Mouse (Mus musculus) forebrain, postnatal 0 days (tissue): ENCODE results near the gene Olfr572. TPM values are rescaled to one million over a fixed set of nuclear protein-coding genes. Genes with fewer than 3 reads are reported as not detected.

ENCODE experiments used
- ATAC-seq: fragments of 200-750 bp; cut with Nextera tagmentation; 2 replicates; pipeline ENCODE4 v1.8.0; 2017; ENCODE audit warnings: mild to moderate bottlenecking, moderate library complexity
- DNase-seq: peaks from one replicate; pipeline ENCODE4 v3.0.0-alpha.2; 2015
- H3K27ac ChIP-seq: fragments of 300-500 bp; sonication (generic); 2 replicates; pipeline ENCODE4 v1.5.1; 2014; ENCODE audit warnings: low read depth, mild to moderate bottlenecking, antibody characterized with exemption, low read length, moderate library complexity, mixed read lengths
- H3K27me3 ChIP-seq: fragments of 300-500 bp; sonication (generic); 2 replicates; pipeline ENCODE4 v1.6.1; 2014; ENCODE audit warnings: mild to moderate bottlenecking, low read length, mixed read lengths; ENCODE audit not compliant: insufficient read depth
- H3K36me3 ChIP-seq: fragments of 300-500 bp; sonication (generic); 2 replicates; pipeline ENCODE4 v1.6.1; 2014; ENCODE audit warnings: mild to moderate bottlenecking, moderate library complexity; ENCODE audit not compliant: insufficient read depth
- H3K4me1 ChIP-seq: fragments of 300-500 bp; sonication (generic); 2 replicates; pipeline ENCODE4 v1.6.1; 2014; ENCODE audit warnings: antibody characterized with exemption; ENCODE audit not compliant: insufficient read depth
- H3K4me2 ChIP-seq: fragments of 300-500 bp; sonication (generic); 2 replicates; pipeline ENCODE4 v1.6.1; 2014; ENCODE audit warnings: low read depth, mild to moderate bottlenecking, moderate library complexity
- H3K4me3 ChIP-seq: fragments of 300-500 bp; sonication (generic); 2 replicates; pipeline ENCODE4 v1.5.1; 2014; ENCODE audit warnings: low read depth, low read length, mixed read lengths
- H3K9ac ChIP-seq: fragments of 300-500 bp; sonication (generic); 2 replicates; pipeline ENCODE4 v1.6.1; 2014; ENCODE audit warnings: mild to moderate bottlenecking
- H3K9me3 ChIP-seq: fragments of 300-500 bp; sonication (generic); 2 replicates; pipeline ENCODE4 v1.6.1; 2016; ENCODE audit warnings: low read length
- CTCF ChIP-seq: sonication (generic); IDR thresholded peaks from 2 replicates; pipeline ENCODE4 v1.5.1; 2016; ENCODE audit warnings: antibody characterized with exemption, control low read depth, low read depth
- WGBS: fragments of 180-500 bp; shearing (Covaris S2); extraction: QIAGEN DNeasy Blood & Tissue Kit; methylation state at CpG from one replicate; pipeline ENCODE4 v1.1.7; 2014; 5-methylcytosine and 5-hydroxymethylcytosine counted together
- polyA plus RNA-seq: library from polyadenylated mRNA; unstranded; fragments of >200 nt; fragmentation: Nextera tagmentation; extraction: Ambion mirVana; gene quantifications from 2 replicates; pipeline ENCODE4 v1.2.1, GENCODE M21; 2015
- total RNA-seq: library from RNA; depleted of rRNA; stranded (reverse); fragments of >200 nt; gene quantifications from 2 replicates; pipeline ENCODE4 v1.2.3, GENCODE M21; 2014; rRNA removed

Gene Olfr572
- total and polyA plus RNA-seq, 2 experiments from 2014 or later: not detected

DNA sequence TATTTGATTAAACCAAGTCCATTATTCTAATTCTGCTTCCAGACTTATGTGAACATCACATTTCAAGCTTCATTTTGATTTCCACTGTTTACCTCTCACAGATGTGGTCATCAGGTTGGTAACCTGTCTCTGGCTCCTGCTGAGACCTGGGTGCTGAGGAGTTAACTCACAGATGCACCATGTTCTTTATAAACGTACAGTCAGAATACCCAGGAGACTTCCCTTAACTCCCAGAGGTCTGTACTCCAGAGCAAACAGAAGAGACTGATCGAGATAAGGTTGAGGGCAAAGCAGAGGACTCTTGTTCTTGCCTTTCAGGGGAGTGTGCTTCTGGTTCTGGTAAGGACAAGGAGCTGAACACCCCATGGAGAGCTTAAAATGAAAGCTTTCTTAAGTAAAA, 38.2 kb downstream of the Olfr572 start, which contains the start of gene Olfr576:
Gene Olfr576 (plus strand): TSS at position 301 of the 400 bp plus-strand sequence.
- H3K4me3 ChIP-seq: no peak within 1 kb of the TSS
- H3K9ac ChIP-seq: no peak within 1 kb of the TSS
- WGBS: 58% methylated on average over 2 of the region's 2 CpGs
- no peaks in the 10 kb centered on the region for H3K27me3 ChIP-seq
- no peak within 1 kb of the TSS for H3K4me2 ChIP-seq
- H3K9me3 ChIP-seq: no peaks in the 10 kb centered on the region
- no peaks in the 10 kb centered on the region for H3K4me1 ChIP-seq
- no peak within 1 kb of the TSS for H3K27ac ChIP-seq
- no peaks in the 10 kb centered on the region for H3K36me3 ChIP-seq
- TF ChIP-seq CTCF: no peak
- no peak for ATAC-seq
- DNase-seq: no peak

DNA sequence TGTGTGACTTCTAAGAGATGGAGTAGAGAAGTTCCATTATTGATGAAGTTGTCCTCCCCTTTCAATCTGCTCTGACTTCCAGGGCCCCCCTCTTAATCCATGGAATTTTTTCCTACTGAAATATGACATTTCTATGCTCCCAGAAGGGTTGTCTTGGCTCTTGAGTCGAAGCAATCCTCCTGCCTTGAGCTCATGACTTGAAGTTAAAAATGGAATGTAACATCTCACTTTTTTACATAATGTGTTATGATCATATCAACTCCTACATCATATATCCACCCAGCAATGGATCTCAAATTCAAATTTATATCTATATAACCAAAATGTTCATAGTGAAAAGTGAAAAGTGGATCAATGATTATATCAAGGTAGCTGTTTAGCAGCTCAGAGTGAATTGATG, 50.2 kb downstream of the Olfr572 start:
- 42% methylated on average over 1 of the region's 1 CpGs for WGBS
- no peaks in the 10 kb centered on the region for H3K36me3 ChIP-seq
- no peaks in the 10 kb centered on the region for H3K27me3 ChIP-seq
- no peak overlapping the region for H3K9ac ChIP-seq
- DNase-seq (no peak), ATAC-seq (no peak)
- no peak overlapping the region for H3K27ac ChIP-seq
- H3K4me3 ChIP-seq: no peak overlapping the region
- H3K9me3 ChIP-seq: no peaks in the 10 kb centered on the region
- H3K4me2 ChIP-seq: no peak overlapping the region
- no peaks in the 10 kb centered on the region for H3K4me1 ChIP-seq
- TF ChIP-seq CTCF: no peak

GRCm38 (mm10) chr7:102975843-102976242, 51.6 kb downstream of the Olfr572 start, which contains the start of gene Olfr577:
Gene Olfr577, minus strand, starts transcription at chr7:102975943.
- no peaks in the 10 kb centered on the region for H3K9me3 ChIP-seq
- no peak for DNase-seq
- H3K27ac ChIP-seq: no peak within 1 kb of the TSS
- no peaks in the 10 kb centered on the region for H3K27me3 ChIP-seq
- no peak within 1 kb of the TSS for H3K4me3 ChIP-seq
- no peaks in the 10 kb centered on the region for H3K4me1 ChIP-seq
- no peak within 1 kb of the TSS for H3K4me2 ChIP-seq
- no peak for TF ChIP-seq CTCF
- no peak for ATAC-seq
- no peaks in the 10 kb centered on the region for H3K36me3 ChIP-seq
- no peak within 1 kb of the TSS for H3K9ac ChIP-seq
- WGBS: 84% methylated on average over 2 of the region's 2 CpGs

Other genes with a start within 250 kb of the Olfr572 start
- 4.2 and 6.8 TPM in 2 replicates for gene Trim68, start 237.1 kb upstream of the Olfr572 start, total RNA-seq
- 2.2 and 4.0 TPM in 2 replicates for gene Trim68, start 237.1 kb upstream of the Olfr572 start, polyA plus RNA-seq
- gene Olfr557, start 228.5 kb upstream of the Olfr572 start, total RNA-seq: not detected in 2 replicates
- gene Olfr557, start 228.5 kb upstream of the Olfr572 start, polyA plus RNA-seq: not detected in 2 replicates
- gene Olfr558, start 222.2 kb upstream of the Olfr572 start, total RNA-seq: not detected in 2 replicates
- gene Olfr558, start 222.2 kb upstream of the Olfr572 start, polyA plus RNA-seq: 0.04 TPM in 1 of 2 replicates, not detected in the other
- gene Olfr33, start 205.3 kb upstream of the Olfr572 start, total RNA-seq: not detected in 2 replicates
- not detected in 2 replicates for gene Olfr33, start 205.3 kb upstream of the Olfr572 start, polyA plus RNA-seq
- not detected in 2 replicates for gene Olfr559, start 196.9 kb upstream of the Olfr572 start, total RNA-seq
- not detected in 2 replicates for gene Olfr559, start 196.9 kb upstream of the Olfr572 start, polyA plus RNA-seq
- gene Olfr560, start 165.0 kb upstream of the Olfr572 start, total RNA-seq: not detected in 2 replicates
- not detected in 2 replicates for gene Olfr560, start 165.0 kb upstream of the Olfr572 start, polyA plus RNA-seq
- gene Olfr78, start 164.9 kb upstream of the Olfr572 start, total RNA-seq: not detected in 2 replicates
- 0.04 TPM in 1 of 2 replicates, not detected in the other for gene Olfr78, start 164.9 kb upstream of the Olfr572 start, polyA plus RNA-seq
- not detected in 2 replicates for gene Olfr561, start 153.2 kb upstream of the Olfr572 start, total RNA-seq
- not detected in 2 replicates for gene Olfr561, start 153.2 kb upstream of the Olfr572 start, polyA plus RNA-seq
- not detected in 2 replicates for gene Olfr564, start 120.9 kb upstream of the Olfr572 start, total RNA-seq
- gene Olfr564, start 120.9 kb upstream of the Olfr572 start, polyA plus RNA-seq: not detected in 2 replicates
- not detected in 2 replicates for gene Olfr566, start 65.6 kb upstream of the Olfr572 start, total RNA-seq
- not detected in 2 replicates for gene Olfr566, start 65.6 kb upstream of the Olfr572 start, polyA plus RNA-seq
- gene Olfr568, start 47.3 kb upstream of the Olfr572 start, total RNA-seq: not detected in 2 replicates
- not detected in 2 replicates for gene Olfr568, start 47.3 kb upstream of the Olfr572 start, polyA plus RNA-seq
- gene Olfr569, start 33.5 kb upstream of the Olfr572 start, total RNA-seq: not detected in 2 replicates
- gene Olfr569, start 33.5 kb upstream of the Olfr572 start, polyA plus RNA-seq: not detected in 2 replicates
- not detected in 2 replicates for gene Olfr570, start 29.8 kb upstream of the Olfr572 start, total RNA-seq
- 0.23 TPM in 1 of 2 replicates, not detected in the other for gene Olfr570, start 29.8 kb upstream of the Olfr572 start, polyA plus RNA-seq
- not detected in 2 replicates for gene Olfr571, start 6.9 kb upstream of the Olfr572 start, total RNA-seq
- gene Olfr571, start 6.9 kb upstream of the Olfr572 start, polyA plus RNA-seq: not detected in 2 replicates
- gene Olfr573-ps1, start 18.2 kb downstream of the Olfr572 start, total RNA-seq: not detected in 2 replicates
- not detected in 2 replicates for gene Olfr573-ps1, start 18.2 kb downstream of the Olfr572 start, polyA plus RNA-seq
- gene Olfr574, start 24.1 kb downstream of the Olfr572 start, total RNA-seq: not detected in 2 replicates
- gene Olfr574, start 24.1 kb downstream of the Olfr572 start, polyA plus RNA-seq: not detected in 2 replicates
- not detected in 2 replicates for gene Olfr575, start 34.4 kb downstream of the Olfr572 start, total RNA-seq
- gene Olfr575, start 34.4 kb downstream of the Olfr572 start, polyA plus RNA-seq: not detected in 2 replicates
- not detected in 2 replicates for gene Olfr576, start 38.3 kb downstream of the Olfr572 start, total RNA-seq
- not detected in 2 replicates for gene Olfr576, start 38.3 kb downstream of the Olfr572 start, polyA plus RNA-seq
- not detected in 2 replicates for gene Olfr577, start 51.5 kb downstream of the Olfr572 start, total RNA-seq
- gene Olfr577, start 51.5 kb downstream of the Olfr572 start, polyA plus RNA-seq: not detected in 2 replicates
- gene Olfr578, start 64.9 kb downstream of the Olfr572 start, total RNA-seq: not detected in 2 replicates
- not detected in 2 replicates for gene Olfr578, start 64.9 kb downstream of the Olfr572 start, polyA plus RNA-seq
- not detected in 2 replicates for gene Olfr582, start 113.6 kb downstream of the Olfr572 start, total RNA-seq
- gene Olfr582, start 113.6 kb downstream of the Olfr572 start, polyA plus RNA-seq: not detected in 2 replicates
- gene Olfr583, start 126.9 kb downstream of the Olfr572 start, total RNA-seq: not detected in 2 replicates
- gene Olfr583, start 126.9 kb downstream of the Olfr572 start, polyA plus RNA-seq: not detected in 2 replicates
- not detected in 2 replicates for gene Olfr584, start 157.5 kb downstream of the Olfr572 start, total RNA-seq
- not detected in 2 replicates for gene Olfr584, start 157.5 kb downstream of the Olfr572 start, polyA plus RNA-seq
- gene Olfr585, start 173.3 kb downstream of the Olfr572 start, total RNA-seq: not detected in 2 replicates
- not detected in 2 replicates for gene Olfr585, start 173.3 kb downstream of the Olfr572 start, polyA plus RNA-seq
- not detected in 2 replicates for gene Olfr586, start 201.2 kb downstream of the Olfr572 start, total RNA-seq
- not detected in 2 replicates for gene Olfr586, start 201.2 kb downstream of the Olfr572 start, polyA plus RNA-seq
- gene Olfr588-ps1, start 216.5 kb downstream of the Olfr572 start, total RNA-seq: not detected in 2 replicates
- gene Olfr588-ps1, start 216.5 kb downstream of the Olfr572 start, polyA plus RNA-seq: not detected in 2 replicates
- not detected in 2 replicates for gene Olfr589, start 231.9 kb downstream of the Olfr572 start, total RNA-seq
- gene Olfr589, start 231.9 kb downstream of the Olfr572 start, polyA plus RNA-seq: not detected in 2 replicates